Mouse (Mus musculus): Measurements from ENCODE around the gene Thtpa.
A peak's percentile ranks its signal among the peaks of the same experiment; 100 is the strongest.

Gene Thtpa

DNA sequence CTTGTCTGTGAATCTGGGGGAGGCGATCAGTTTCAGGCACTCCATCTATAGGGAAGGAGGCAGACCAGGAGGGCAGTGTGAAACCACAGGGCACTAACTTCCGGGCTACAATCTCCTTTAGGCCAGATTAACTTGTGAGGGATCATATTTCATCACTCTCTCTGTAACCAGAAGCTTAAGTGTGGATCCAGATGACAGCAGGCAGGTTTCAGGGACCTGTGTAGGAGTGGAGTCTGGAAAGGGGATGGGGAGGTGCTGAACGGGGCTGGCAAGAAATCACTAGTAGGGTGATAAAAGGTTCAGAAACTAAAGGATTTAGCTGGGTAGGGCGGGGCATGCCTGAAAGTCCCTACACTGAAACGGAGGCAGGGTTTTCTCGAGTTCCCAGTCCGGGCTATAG, 10.8 kb downstream of the Thtpa start:
- DNase-seq (ENCODE audit: low read depth, low spot score), result no peak

DNA sequence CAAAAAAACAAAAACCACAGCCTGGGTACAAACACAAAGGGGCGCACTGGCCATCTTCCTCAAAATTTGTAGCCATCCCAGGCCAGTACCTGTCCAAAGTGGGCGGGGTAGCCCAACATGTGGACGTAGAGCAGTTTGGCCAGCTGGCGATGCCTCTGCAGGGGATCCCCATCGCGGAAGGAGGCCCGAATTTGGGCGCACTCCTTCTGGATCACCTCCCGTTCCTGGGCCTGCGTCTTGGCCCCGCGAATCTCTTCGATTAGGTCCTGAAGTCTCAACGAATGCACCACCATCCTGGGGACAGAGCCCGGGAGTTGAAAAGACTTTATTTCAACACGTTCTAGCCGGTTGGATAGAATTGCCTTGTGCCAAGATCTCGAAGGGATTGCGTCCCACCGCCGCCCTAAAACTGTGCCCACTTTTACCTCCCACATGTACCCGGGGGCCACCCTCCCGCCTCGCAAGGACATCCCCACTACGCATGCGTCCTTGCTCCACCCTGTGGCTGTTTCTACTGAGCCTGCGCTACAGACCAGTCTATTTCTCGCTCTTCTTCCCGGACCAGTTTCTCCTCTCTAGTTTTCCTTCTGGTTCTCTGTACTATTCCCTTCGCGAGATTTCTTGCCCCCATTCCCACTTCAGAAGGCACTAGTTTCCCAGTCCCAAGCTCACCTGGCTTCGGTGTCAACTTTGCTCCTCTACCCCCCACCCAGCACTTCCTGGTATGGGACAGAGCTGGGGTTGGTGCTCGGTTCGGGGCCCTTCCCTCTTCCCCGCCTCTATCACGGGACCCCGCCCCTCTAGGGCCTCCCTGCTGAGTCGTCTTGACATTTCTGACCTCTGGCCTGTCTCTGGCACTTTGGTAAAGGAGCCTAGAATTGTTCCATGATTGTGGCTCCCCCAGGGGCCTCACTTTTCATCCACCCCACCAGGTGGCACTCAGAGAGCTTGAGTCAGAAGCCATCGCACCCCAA, 11.5 kb downstream of the Thtpa start, which contains the start of gene Ap1g2:
Gene Ap1g2, minus strand, starts transcription at position 758 of the 974 bp plus-strand sequence.
- peak; percentile 71 for DNase-seq (ENCODE audit: low read depth, low spot score)

- DNase-seq (ENCODE audit: low read depth, low spot score), result no peak
These were observed 12.4 kb downstream of the Thtpa start for GRCm38 (mm10) chr14:55106990-55107389.

GRCm38 (mm10) chr14:55108202-55108870, 13.8 kb downstream of the Thtpa start:
- DNase-seq (ENCODE audit: low read depth, low spot score), result no peak

DNA sequence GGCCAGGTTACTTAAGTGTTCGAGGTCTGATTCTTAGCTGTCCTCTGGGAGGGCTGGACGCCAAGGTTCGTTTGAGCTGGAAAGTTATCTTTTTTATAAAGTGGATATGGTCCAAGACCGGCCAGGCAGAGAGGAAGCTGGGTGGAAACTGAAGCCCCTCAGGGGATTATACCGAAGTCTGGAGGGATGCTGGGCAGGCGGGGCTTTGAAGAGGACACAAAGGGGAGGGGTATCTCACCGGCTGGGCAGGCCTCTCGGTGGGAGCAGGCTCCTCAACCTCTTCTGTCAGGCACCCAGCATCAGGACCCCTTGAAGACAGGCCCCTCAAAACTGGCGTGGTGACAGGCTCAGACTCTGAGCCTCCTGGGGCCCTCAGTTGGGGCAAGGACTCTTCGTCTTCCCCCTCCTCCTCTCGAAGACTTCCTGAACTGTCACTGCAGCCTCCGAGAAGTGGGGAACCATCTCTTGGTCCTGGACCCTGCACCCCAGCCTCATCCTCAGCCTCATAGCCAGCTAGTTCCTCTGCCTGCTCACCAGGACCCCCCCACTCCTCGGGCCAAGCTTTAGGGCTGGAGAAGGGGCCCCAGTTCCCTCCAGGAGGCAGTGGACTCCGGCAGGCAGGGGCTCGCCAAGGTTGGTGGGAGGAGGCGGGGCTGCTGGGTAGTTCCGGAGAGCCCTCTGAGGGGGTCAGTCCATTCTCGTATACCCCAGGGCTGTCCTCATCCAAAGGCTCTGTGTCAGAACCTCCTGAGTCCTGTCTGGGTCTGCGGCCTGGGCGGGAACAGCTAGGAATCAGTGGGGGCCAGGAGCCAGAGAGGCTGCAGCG, 14.7 kb downstream of the Thtpa start:
- DNase-seq (ENCODE audit: low read depth, low spot score), result no peak

DNA sequence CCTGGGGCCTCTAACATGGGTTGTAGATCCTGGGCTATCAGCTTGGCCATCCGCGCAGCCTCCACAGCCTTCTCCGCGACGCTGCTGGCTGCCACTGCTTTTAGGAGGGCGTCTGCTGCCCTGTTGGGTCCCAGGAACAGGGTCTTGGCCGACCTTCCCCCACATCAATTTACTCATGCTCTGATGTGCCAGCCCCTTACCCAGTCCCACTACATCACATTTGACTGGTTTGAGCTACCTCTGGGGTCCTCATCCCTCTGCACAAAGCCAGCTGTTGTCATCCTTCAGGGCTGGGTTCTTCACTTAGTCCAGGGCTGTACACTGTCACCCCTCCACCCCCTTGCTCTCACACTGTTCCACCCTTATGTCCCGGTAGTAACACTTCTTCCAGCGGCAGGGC, 15.5 kb downstream of the Thtpa start:
- no peak for DNase-seq (ENCODE audit: low read depth, low spot score)

GRCm38 (mm10) chr14:55111720-55112119, 17.1 kb downstream of the Thtpa start:
- DNase-seq (ENCODE audit: low read depth, low spot score), result no peak

GRCm38 (mm10) chr14:55113351-55113974, 18.9 kb downstream of the Thtpa start:
- no peak for DNase-seq (ENCODE audit: low read depth, low spot score)

- no peak for DNase-seq (ENCODE audit: low read depth, low spot score)
These were observed 19.5 kb downstream of the Thtpa start for GRCm38 (mm10) chr14:55113975-55114645.

- DNase-seq (ENCODE audit: low read depth, low spot score), result no peak
These were observed 20.4 kb downstream of the Thtpa start for GRCm38 (mm10) chr14:55114759-55115701.

- no peak for DNase-seq (ENCODE audit: low read depth, low spot score)
These were observed 21.3 kb downstream of the Thtpa start for GRCm38 (mm10) chr14:55115846-55116245.

DNA sequence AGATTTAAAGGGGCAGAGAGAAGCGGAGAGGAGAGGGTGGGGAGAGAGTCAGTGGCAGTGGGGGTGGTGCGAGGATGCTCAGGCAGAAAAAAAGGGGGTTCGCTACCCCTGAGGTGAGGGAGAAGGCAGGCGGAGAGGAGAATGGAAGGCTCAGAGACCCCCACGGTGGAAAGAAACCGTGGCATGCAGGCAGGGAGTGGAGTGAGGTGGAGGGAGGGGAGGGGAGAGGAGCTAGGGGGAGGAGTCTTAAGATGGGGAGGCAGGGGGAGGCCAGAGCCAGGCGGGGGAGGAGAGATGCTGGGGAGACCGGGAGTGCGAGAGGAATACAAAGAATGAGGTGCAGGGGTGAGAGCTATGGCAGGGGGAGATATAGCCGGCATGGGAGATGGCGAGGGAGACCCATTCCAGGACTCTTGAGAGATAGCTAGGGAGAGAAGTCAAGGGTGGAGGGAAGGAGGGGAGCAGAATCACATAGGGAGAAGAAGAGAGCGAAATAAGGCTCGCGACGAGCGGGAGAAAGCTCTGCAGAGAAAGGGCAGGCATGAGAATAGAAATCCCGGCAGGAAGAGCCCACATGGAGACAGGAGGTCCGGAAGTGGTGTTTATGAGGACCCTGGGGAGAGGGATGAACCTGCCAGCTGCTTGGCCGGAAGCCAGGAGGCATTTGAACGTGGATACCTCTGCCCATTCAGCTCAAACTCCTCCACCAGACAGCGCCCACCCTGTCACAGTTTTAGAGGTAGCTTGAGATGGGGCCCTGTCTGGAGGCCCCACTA, 22.0 kb downstream of the Thtpa start, which contains the start of gene Jph4:
Gene Jph4, minus strand, starts transcription at position 511 of the 776 bp plus-strand sequence.
- DNase-seq (ENCODE audit: low read depth, low spot score), result no peak

DNA sequence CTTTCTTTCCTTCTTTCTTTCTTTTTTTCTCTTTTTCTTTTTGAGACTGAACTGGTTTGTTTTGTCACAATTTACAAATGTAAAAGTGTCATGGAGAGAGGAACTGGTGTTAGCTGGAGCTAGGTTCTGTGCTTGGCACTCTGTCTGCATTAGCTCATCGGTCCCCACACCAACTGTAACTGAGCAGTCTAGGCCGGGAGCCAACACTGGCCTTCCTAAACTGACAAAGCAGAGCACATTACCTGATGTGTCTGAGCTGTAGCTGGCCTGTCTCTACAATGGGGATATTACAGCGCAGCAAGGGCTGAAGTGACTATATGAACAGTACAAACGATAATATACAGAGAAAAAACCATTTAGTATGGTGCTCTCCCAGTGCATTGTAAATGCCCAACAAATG, 24.3 kb downstream of the Thtpa start:
- no peak for DNase-seq (ENCODE audit: low read depth, low spot score)

GRCm38 (mm10) chr14:55119421-55120134, 25.0 kb downstream of the Thtpa start:
- DNase-seq (ENCODE audit: low read depth, low spot score), result no peak

- peak; percentile 85 for DNase-seq (ENCODE audit: low read depth, low spot score)
These were observed 27.4 kb downstream of the Thtpa start for GRCm38 (mm10) chr14:55121947-55122346.

DNA sequence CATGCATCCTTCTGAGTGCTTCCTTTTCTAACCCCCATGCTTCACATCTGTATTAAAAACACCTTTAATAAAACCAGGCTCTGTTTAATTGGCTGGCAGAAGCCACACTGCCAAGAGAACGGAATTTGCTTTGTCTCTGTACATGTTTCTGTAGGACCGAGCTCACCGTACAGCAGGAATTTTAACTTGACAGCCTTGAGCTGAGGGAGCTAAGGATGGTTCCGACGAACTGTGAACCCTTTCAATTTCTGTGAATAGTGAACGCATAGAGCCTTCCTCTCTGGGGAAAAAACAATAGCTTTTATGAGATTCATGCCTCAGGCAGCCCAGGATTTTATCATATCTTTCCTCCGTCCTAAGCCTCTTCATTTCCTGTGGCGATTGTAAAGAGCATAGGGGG, 27.8 kb downstream of the Thtpa start:
- DNase-seq (ENCODE audit: low read depth, low spot score), result no peak

DNA sequence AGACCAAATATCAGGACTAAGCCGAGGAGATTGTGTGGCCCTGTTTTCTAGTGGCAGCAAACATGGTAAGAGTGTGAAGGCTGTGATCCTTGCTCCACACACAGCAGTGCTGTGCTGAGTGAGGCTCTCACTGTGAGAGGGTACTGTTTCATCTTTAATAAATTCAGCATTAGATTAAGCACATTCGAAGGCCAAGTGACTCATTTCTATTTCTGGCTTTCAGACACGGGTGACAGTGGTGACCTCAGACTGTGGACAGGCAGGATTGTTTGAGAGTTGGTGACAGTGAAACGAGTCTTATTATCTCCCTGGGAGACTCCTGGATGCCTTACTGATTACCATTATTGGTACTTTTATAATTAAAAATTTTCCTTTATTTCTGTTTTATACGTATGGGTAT, 31.1 kb downstream of the Thtpa start:
- DNase-seq (ENCODE audit: low read depth, low spot score), result no peak

DNA sequence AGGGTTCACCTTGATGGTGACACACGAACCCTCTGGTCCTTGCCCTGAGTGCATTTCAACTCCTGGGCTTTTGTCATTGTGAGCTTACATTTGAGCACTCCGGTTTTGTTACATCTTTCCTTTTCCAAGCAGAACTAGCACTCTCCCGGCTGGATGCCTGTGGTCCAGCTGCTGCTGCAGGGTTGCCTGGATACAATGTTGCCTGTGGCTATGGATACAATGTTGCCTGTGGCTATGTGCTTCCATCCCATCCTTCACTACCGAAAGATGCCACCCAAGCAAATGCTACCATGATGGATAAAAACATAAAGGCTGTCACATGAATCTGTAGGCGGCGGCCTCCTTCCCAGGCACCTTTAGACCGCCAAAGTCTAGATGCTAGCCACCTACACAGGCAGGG, 31.9 kb downstream of the Thtpa start:
- no peak for DNase-seq (ENCODE audit: low read depth, low spot score)

Measured in mesoderm, embryonic 11.5 days (tissue).